Comparison of ENCODE assay signal across 13 mouse cellular contexts in genomic region chr14:29029107-29029469, GRCm38 (mm10). TPM values are rescaled to one million over a fixed set of nuclear protein-coding genes. Genes with fewer than 3 reads are reported as not detected.
A peak's percentile ranks its signal among the peaks of the same experiment; 100 is the strongest.
DNase-seq lines count a peak whose midpoint lies in the region; ATAC-seq and TF ChIP-seq lines count a peak whose summit lies in the region.
"Had no signal": no experiment of that assay in that cellular context is flagged by ENCODE, and none has a peak within 500 bp of the region (broad histone marks: within the 10 kb centered on the region; RNA-seq: fewer than 3 reads in every experiment).

No protein-coding gene starts in this region.

- H3K4me1 ChIP-seq in forebrain, embryonic 13.5 days: peaks cover 22% of the 10 kb centered on the region
- H3K4me1 ChIP-seq in forebrain, embryonic 12.5 days: peaks cover 15% of the 10 kb centered on the region
- H3K4me1 ChIP-seq in hindbrain, embryonic 10.5 days (replicated peaks): peaks cover 22% of the 10 kb centered on the region
- H3K4me1 ChIP-seq in limb, embryonic 14.5 days (ENCODE audit: control insufficient read depth, insufficient read depth, low read length): peaks cover 8% of the 10 kb centered on the region
- no peaks in the 10 kb centered on the region for H3K4me1 ChIP-seq in intestine, embryonic 15.5 days (replicated peaks)

- ATAC-seq in forebrain, embryonic 13.5 days: peak; percentile 51; the same call in 1 of the 2 replicates
- ATAC-seq in forebrain, embryonic 12.5 days (ENCODE audit: low FRiP score): no peak
- no peak for ATAC-seq in limb, embryonic 14.5 days (ENCODE audit: low FRiP score, low read depth)
- ATAC-seq in intestine, embryonic 15.5 days: no peak

- no peak for TF ChIP-seq POLR2A in limb, embryonic 14.5 days (IDR thresholded peaks at IDR 0.05; ENCODE audit: borderline replicate concordance, extremely low read depth, insufficient read depth, insufficient read length)

- no peak overlapping the region for H3K4me2 ChIP-seq in forebrain, embryonic 13.5 days
- H3K4me2 ChIP-seq in forebrain, embryonic 12.5 days: no peak overlapping the region
- H3K4me2 ChIP-seq in limb, embryonic 14.5 days (replicated peaks; ENCODE audit: low read depth, low read length, severe bottlenecking): no peak overlapping the region
- no peak overlapping the region for H3K4me2 ChIP-seq in intestine, embryonic 15.5 days (replicated peaks)
- H3K4me2 ChIP-seq: neural tube, embryonic 13.5 days had no signal

- no peak overlapping the region for H3K4me3 ChIP-seq in forebrain, embryonic 13.5 days
- no peak overlapping the region for H3K4me3 ChIP-seq in forebrain, embryonic 12.5 days (replicated peaks)
- H3K4me3 ChIP-seq in hindbrain, embryonic 10.5 days: no peak overlapping the region
- H3K4me3 ChIP-seq in limb, embryonic 14.5 days (replicated peaks; ENCODE audit: low read length): no peak overlapping the region
- H3K4me3 ChIP-seq in intestine, embryonic 15.5 days (replicated peaks): no peak overlapping the region
- H3K4me3 ChIP-seq: neural tube, embryonic 13.5 days had no signal

- H3K27ac ChIP-seq in forebrain, embryonic 13.5 days: no peak overlapping the region
- H3K27ac ChIP-seq in forebrain, embryonic 12.5 days: no peak overlapping the region
- no peak overlapping the region for H3K27ac ChIP-seq in hindbrain, embryonic 10.5 days
- H3K27ac ChIP-seq in limb, embryonic 14.5 days (replicated peaks; ENCODE audit: low read depth, low read length): no peak overlapping the region
- H3K27ac ChIP-seq in intestine, embryonic 15.5 days: no peak overlapping the region
- H3K27ac ChIP-seq: liver, embryonic 14.5 days; macrophage had no signal

- H3K9me3 ChIP-seq in forebrain, embryonic 13.5 days (replicated peaks): no peaks in the 10 kb centered on the region
- H3K9me3 ChIP-seq in forebrain, embryonic 12.5 days: no peaks in the 10 kb centered on the region
- H3K9me3 ChIP-seq in hindbrain, embryonic 10.5 days: no peaks in the 10 kb centered on the region
- no peaks in the 10 kb centered on the region for H3K9me3 ChIP-seq in limb, embryonic 14.5 days (ENCODE audit: control insufficient read depth, low read length)
- H3K9me3 ChIP-seq in intestine, embryonic 15.5 days: no peaks in the 10 kb centered on the region
- H3K9me3 ChIP-seq: neural tube, embryonic 13.5 days had no signal

- DNase-seq in brain, embryonic 18.5 days (ENCODE audit: low read depth, low spot score): peak; percentile 45
- DNase-seq in hindbrain, embryonic 10.5 days (ENCODE audit: low spot score): peak; percentile 19
- DNase-seq in limb, embryonic 14.5 days (ENCODE audit: low spot score): peak; percentile 58
- DNase-seq in thymus, postnatal 25 days: no peak
- DNase-seq in left cerebral cortex, adult 9 months (ENCODE audit: low spot score in 2 of 2): no peak
- DNase-seq: cerebellum, adult 11-12 months; gastrocnemius, postnatal 25 days had no signal

- H3K27me3 ChIP-seq in forebrain, embryonic 13.5 days: peaks cover 11% of the 10 kb centered on the region; the same call in 1 of the 2 replicates
- H3K27me3 ChIP-seq in forebrain, embryonic 12.5 days: peaks cover 10% of the 10 kb centered on the region; the same call in 1 of the 2 replicates
- H3K27me3 ChIP-seq in hindbrain, embryonic 10.5 days (ENCODE audit: insufficient read depth, poor library complexity, severe bottlenecking): no peaks in the 10 kb centered on the region
- H3K27me3 ChIP-seq in limb, embryonic 14.5 days (ENCODE audit: control insufficient read depth, insufficient read depth, low read length): no peaks in the 10 kb centered on the region
- no peaks in the 10 kb centered on the region for H3K27me3 ChIP-seq in intestine, embryonic 15.5 days (replicated peaks)
- H3K27me3 ChIP-seq: neural tube, embryonic 13.5 days had no signal

- H3K36me3 ChIP-seq in forebrain, embryonic 13.5 days (ENCODE audit: poor library complexity, severe bottlenecking): no peaks in the 10 kb centered on the region
- H3K36me3 ChIP-seq in forebrain, embryonic 12.5 days (replicated peaks): no peaks in the 10 kb centered on the region
- no peaks in the 10 kb centered on the region for H3K36me3 ChIP-seq in hindbrain, embryonic 10.5 days
- no peaks in the 10 kb centered on the region for H3K36me3 ChIP-seq in limb, embryonic 14.5 days (ENCODE audit: control insufficient read depth, insufficient read depth, low read length)
- no peaks in the 10 kb centered on the region for H3K36me3 ChIP-seq in intestine, embryonic 15.5 days
- H3K36me3 ChIP-seq: neural tube, embryonic 13.5 days had no signal

- no peak overlapping the region for H3K9ac ChIP-seq in forebrain, embryonic 13.5 days
- H3K9ac ChIP-seq in forebrain, embryonic 12.5 days: no peak overlapping the region
- H3K9ac ChIP-seq in limb, embryonic 14.5 days (ENCODE audit: low read depth, low read length, severe bottlenecking): no peak overlapping the region
- H3K9ac ChIP-seq in intestine, embryonic 15.5 days: no peak overlapping the region
- H3K9ac ChIP-seq: liver, embryonic 14.5 days; neural tube, embryonic 13.5 days had no signal

- 67% methylated on average over 2 of the region's 2 CpGs for WGBS in forebrain, embryonic 13.5 days
- WGBS in forebrain, embryonic 12.5 days: 71% methylated on average over 2 of the region's 2 CpGs
- WGBS in hindbrain, embryonic 10.5 days: 28% methylated on average over 2 of the region's 2 CpGs
- 53% methylated on average over 2 of the region's 2 CpGs for WGBS in limb, embryonic 14.5 days
- WGBS in intestine, embryonic 15.5 days: 95% methylated on average over 2 of the region's 2 CpGs

RNA-seq across cellular contexts. Expression of gene Lrtm1, which starts 11.1 kb away (rescaled TPM):
- polyA plus RNA-seq in forebrain, embryonic 13.5 days (2015; fragmentation: Nextera tagmentation; extraction: Ambion mirVana): 0.18 and 0.26 TPM in 2 replicates
- 0.09 and 0.26 TPM in 2 replicates for polyA plus RNA-seq in forebrain, embryonic 12.5 days (2016; fragmentation: Nextera tagmentation; extraction: Ambion mirVana)
- polyA plus RNA-seq in hindbrain, embryonic 10.5 days (2016; fragmentation: Nextera tagmentation; extraction: Ambion mirVana): 0.86 and 1.7 TPM in 2 replicates
- 0.53 and 0.60 TPM in 2 replicates for polyA plus RNA-seq in limb, embryonic 14.5 days (2012; rRNA removed)
- 0.84 and 1.4 TPM in 2 replicates for polyA plus RNA-seq in limb, embryonic 14.5 days (2014; fragmentation: Nextera tagmentation; extraction: Ambion mirVana)
- not detected in 2 replicates for polyA plus RNA-seq in intestine, embryonic 15.5 days (2015; fragmentation: Nextera tagmentation; extraction: Ambion mirVana)
- polyA plus RNA-seq: macrophage had no signal

Comparison
In these comparisons a context has a peak if more than half of its experiments do, and no peak if none do; other contexts are left out.
1. DNase-seq: peak in brain, embryonic 18.5 days (single experiment), hindbrain, embryonic 10.5 days (single experiment) and limb, embryonic 14.5 days (single experiment); none in thymus, postnatal 25 days (single experiment) and left cerebral cortex, adult 9 months (0 of 2).